Mouse (Mus musculus): Measurements from ENCODE around the gene Hist1h2bl.

GRCm38 (mm10) chr13:21752356-21752755 is 36.4 kb upstream of the Hist1h2bl start:
- no peak for TF ChIP-seq CTCF (IDR thresholded peaks at IDR 0.05; ENCODE audit: extremely low read depth, insufficient read depth, insufficient read length, insufficient replicate concordance)
- no peak for TF ChIP-seq POLR2A (IDR thresholded peaks at IDR 0.05; ENCODE audit: low read depth, low read length)

Data from spleen, adult 2 months (tissue).